Mouse (Mus musculus) right cerebral cortex, postnatal 36 days (tissue): ENCODE data around the gene Gm38392.
"Not testable (repeated sequence)": the region's sequence is repeated elsewhere in the genome, so short reads cannot be mapped to it uniquely, and the experiment has no call there.

ENCODE experiments used
- DNase-seq, 2 experiments: peaks; one replicate each; pipeline ENCODE4 v3.0.0; 2022; ENCODE audit warnings: low spot score in 2 of 2, mixed read lengths in 1 of 2

Gene Gm38392

DNA sequence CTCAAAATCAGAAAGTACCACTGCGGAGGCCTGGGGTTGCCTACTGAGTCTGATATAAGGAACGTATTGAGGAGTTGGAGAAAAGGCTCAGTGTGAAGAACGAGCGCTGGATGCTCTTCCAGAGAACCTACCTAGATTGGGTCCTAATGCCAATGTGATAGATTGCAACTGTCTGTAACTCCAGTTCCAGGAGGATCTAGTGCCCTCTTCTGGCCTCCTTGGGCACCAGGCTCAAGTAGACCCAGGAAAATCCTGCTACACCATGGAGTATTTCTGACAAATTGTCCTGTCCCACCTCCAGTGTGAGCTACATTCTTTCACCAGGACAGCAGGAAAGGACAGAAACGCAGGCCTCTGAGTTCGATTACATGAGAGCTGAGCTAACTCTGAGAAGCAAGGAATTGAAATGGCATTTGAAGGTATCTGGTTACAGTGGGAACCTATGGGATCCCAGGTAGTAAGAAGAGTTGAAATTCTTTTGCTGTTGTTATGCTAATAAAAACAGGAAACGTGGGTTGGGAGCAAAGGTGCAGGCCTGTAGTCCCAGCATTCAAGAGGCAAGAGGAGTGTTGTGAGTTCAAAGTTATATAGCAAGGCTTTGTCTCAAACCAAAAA is 10.4 kb downstream of the Gm38392 start:
- no peak for DNase-seq

DNA sequence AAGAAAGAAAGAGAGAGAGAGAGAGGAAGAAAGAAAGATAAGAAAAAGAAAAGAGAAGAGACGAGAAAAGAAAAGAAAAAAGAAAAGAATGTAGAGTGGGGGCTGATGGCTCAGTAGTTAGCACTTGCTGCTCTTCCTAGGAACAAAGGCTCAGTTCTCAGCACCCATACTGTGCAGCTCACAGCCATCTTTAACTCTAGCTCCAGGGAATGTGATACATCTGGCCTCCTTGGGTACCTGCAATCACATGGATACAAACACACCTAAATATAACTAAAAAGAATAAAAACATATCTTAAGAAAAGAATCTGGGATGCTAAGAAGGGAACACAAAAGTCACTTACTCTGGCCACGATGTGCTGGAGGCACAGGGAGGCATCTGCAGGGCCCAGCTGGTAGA is 10.9 kb downstream of the Gm38392 start:
- no peak for DNase-seq

DNA sequence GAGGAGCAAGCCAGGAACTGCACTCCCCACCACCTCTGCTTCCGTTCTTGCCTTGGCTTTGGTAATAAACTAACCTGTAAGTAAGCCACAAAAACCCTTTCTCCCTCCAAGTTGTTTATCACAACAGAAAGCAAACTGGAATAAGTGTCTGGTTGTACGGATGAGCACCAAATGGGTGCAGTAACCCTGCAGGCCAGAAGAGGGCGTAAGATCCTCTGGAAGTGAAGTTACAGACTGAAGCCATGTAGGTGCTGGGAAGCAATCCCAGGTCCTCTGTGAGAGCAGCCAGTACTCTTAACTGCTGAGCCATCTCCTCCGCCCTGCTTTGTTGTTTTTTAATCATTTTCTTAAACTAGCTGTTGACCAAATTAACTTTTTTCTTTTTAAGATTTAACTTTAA is 13.0 kb downstream of the Gm38392 start:
- no peak for DNase-seq

DNA sequence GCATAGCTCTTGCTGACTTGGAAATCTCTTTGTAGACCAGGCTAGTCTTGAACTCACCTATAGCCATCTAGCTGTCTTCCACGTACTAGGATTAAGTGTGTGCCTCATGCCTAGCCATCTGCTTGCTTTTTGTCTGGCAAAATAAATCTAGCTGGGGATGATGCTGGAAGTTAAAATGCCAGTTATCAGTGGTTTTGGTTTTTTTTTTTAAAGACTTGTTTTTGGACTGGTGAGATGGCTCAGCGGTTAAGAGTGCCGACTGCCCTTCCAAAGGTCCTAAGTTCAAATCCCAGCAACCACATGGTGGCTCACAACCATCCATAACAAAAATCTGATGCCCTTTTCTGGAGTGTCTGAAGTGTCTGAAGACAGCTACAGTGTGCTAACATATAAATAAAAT is 15.2 kb downstream of the Gm38392 start:
- no peak for DNase-seq

DNA sequence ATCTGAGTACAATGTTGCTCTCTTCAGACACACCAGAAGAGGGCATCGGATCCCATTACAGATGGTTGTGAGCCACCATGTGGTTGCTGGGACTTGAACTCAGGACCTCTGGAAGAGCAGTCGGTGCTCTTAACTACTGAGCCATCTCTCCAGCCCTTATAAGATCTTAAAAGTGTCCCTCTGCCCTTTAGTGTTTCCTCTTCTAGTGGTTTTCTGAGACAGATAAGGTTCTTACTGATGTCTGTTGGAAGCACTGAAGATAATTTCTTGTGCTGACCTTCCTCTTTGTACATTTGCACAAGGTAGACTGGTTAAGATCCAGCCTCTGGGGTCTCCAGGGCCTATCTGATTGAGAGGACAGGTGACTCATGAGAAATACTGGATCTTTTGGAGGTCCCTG is 15.7 kb downstream of the Gm38392 start:
- not testable (repeated sequence) for DNase-seq

DNA sequence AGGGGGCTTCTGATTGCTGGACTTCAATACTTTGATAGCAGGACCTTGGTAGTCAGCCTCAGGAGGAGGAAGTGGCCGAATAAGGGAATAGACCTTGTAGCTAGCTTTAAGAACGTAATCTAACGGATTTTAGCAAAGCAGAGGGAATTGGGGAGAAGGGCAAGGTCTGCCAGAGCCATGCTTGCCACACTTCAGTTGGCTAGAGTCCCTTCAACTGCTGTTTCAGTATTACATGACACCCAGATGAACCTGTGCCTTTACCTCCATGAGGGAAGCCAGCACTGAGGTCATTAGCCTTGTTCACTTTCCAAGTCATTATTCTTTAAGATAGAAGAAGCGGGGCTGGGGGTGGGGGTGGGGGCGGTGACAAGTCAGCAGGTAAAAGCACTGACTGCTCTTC is 18.0 kb downstream of the Gm38392 start:
- DNase-seq: no peak

DNA sequence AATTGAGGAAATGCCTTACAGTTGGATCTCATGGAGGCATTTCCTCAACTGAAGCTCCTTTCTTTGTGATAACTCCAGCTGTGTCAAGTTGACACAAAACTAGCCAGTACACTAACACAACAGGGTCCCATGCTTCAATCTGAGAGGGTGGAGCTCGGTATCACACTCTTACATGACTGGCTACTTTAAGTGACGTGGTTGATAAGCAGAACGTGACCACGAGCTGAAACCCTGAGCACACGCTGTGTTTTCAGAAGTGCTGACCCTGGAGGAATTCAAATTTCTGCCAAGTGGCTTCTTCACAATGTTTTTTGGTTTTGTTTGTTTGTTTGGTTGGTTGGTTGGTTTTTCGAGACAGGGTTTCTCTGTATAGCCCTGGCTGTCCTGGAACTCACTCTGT is 19.0 kb downstream of the Gm38392 start:
- DNase-seq: not testable (repeated sequence)

DNA sequence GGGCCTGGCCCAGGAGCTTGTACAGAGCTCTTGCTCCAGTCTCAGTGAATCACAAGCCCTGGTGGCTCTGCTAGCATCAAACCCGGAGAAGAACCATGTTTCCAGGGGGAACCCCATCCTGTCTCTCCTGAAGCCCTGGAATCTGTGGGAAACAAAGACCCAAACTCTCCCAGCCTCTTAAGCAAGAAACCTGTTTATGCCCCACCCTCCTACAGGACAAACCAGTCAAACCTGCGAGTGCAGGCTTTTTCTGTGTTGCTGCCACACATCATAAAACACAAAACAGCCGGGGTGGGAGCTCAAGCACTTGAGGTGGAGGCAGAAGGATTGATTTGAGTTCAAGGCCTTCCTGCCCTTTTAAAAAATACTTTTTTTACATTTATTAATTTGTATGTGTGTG is 24.7 kb downstream of the Gm38392 start:
- DNase-seq: no peak

DNA sequence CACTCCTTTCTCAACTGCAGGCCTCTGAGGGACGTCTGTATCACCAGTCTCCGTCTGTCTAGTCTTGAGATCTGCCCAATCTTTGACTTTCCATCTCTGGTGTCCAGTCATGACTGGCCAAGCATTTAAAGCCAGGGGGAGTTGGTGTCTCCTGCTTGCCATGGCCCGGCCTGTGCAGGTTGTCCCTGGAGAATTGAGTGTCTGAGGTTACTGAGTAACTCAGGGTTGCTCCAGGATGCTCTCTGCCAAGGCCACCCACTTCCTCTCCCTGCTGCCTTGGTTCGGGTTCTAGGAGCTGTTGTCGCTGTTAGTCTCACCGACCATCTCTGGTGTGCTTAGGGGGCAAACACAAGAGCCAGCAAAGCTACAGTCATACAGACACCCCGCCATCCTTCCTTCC is 30.6 kb downstream of the Gm38392 start:
- DNase-seq: no peak

DNA sequence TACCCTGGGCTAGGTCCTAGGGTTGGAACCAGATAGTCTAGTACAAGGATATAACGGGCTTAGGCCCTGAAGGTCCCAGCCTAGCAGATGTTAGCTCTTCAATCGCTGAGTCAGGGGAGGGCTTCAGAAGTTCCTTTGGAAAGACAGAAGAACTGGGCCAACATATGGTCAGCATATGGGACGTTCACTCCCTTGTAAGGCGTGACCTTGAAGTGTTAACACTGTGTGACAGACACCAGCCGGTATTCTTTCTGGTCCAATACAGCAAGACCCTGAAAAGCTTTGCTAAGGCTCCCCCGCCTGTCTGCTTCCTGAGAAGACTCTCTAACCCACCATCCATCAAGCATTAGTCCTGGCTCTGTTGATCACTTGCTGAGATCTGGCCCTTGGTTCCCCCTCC is 31.1 kb downstream of the Gm38392 start:
- DNase-seq: no peak

DNA sequence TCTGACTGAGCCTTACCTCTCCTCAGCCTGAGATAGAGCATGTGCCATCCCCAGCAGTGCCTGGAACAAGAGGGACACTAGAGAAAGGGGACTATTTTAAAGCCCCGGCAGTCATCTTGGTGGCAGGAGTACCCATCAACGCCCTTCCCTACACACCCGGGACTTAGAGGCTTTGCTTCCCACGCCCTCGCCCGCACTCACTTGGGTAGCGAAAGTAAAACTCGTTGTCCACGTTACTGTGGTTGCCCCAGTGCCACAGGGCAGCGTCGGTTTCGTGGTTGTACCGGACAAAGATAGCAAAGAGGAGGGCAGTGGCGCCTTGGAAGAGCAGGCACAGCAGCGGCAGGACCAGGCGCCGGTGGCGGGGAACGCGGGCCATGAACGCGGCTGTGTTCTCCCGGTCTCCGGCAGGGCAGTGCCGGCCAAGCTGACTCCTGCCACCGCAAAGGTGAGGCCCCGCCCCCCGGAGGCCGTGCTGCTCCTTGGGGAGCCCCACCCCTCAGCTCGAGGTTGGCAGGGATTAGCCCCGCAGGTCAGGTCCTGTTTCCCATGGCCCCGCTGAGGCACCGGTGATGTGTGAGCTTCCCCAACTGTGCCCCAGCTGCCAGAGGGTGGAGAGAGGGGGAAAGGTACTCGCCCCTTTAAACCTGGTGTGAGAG is 32.6 kb downstream of the Gm38392 start, which contains the start of gene Rhbg:
TSS of gene Rhbg (minus strand) at position 442 of the 659 bp plus-strand sequence.
- no peak for DNase-seq

DNA sequence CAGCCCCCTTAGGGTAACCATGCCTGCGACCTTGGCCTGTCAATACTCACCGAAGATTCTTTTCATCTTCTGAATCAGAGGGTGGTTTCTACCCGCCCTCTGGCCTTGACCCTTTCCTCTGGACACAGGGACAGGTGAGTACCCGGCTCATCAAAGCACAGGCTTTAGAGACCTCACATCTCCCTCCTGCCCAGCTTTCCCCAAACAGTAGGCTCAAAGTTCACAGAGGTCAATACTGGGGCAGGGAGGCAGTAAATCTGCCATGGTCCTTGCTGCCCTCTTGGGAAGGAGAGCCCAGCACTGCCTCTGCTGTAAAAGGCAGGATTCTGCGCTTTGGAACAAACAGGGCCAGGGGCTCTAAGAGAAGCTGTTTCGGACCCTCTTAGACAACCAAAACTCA is 34.3 kb downstream of the Gm38392 start:
- DNase-seq: no peak

DNA sequence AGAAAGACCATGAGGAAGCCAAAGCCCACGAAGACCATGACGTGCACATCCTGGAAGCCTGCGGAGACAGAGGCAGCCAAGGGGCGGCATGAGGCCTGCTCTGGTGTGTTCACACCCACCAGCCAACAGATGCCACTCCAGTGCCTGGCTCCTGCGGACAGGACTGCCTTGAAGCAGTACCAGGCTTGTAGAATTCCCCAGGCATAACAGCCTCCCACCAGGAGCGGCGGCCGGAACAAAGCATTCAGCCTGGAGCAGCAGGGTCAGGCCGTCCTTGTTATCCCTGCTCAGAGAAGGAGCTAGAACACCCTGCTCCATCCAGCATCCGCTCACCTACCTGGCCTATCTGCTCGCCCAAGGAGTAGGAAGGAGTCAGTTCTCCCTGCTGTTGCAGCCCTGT is 38.6 kb downstream of the Gm38392 start:
- DNase-seq: no peak

DNA sequence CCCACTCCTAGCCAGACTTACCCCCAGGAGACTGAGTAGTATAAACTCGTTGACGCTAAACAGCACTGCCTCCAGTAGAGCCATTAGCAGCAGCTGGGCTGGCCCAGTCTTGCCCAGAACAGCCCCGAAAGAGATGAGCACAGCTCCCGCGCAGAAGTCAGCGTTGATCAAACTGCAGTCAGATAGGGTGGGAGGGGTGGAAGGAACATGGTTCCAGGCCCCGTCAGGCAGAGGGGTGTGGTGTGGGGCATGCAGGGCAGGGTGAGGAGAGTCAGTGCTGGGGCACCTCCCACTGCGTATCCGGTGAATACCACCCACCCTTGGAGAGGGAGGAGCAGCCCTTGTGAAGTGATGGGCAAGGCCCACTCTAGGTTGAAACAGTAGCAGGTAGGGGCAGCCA is 39.3 kb downstream of the Gm38392 start:
- no peak for DNase-seq

DNA sequence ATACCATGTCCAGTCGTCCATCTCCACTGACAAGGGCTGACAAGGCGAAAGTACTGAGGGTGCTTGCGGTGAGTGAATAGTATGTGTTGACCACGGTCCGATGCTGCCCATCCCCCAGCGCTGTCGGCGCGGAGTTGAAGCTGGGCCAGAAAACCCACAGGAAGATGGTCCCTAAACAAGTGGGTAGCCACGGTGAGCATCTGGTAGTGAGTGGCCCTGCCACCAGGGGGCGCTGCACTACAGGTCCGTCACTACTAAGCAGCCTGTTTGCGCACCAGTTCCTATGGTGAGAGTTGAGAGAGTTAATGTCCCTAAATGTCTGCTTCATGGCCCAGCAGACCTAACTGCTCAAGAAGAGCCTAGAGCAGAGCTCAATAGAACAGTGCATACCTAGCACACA is 41.2 kb downstream of the Gm38392 start:
- DNase-seq: no peak

DNA sequence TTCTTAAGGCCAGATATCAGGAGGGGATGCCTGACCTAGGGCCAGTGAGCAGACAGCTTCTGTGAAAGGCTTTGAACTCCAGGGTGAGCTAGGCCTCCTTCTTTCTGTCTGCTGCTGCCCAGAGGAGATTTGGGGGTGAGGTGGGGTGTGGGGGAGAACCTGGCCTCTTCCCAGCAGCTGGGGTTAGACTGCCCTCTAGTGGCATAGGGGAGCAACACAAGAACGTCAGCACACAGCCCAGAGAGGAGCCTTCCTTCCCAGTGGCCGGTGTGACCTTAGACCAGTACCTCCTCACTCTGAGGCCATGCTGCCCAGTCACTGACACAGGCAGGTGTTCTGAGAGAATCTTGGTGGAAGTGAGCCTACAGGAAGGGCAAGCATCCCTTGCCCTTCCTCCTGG is 42.9 kb downstream of the Gm38392 start:
- DNase-seq: no peak

DNA sequence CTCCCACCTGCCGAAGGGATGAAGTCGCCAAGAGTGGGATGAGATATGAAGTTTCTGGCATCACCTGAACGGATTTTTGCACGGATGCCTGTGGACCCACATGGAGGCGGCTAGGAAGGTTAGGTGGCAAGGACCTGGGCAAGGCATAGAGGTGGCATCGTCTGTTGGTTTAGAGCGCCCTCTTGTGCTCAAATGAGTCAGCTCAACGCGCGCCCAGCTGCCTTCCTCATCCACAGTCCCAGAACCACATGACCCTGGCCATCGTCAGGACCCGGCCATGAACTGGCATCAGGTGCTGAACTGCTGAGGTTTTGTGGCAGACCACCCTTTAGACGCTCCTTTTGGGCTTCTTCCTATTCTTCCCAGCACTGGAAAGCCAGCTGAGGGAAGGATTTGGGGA is 44.5 kb downstream of the Gm38392 start:
- DNase-seq: no peak

DNA sequence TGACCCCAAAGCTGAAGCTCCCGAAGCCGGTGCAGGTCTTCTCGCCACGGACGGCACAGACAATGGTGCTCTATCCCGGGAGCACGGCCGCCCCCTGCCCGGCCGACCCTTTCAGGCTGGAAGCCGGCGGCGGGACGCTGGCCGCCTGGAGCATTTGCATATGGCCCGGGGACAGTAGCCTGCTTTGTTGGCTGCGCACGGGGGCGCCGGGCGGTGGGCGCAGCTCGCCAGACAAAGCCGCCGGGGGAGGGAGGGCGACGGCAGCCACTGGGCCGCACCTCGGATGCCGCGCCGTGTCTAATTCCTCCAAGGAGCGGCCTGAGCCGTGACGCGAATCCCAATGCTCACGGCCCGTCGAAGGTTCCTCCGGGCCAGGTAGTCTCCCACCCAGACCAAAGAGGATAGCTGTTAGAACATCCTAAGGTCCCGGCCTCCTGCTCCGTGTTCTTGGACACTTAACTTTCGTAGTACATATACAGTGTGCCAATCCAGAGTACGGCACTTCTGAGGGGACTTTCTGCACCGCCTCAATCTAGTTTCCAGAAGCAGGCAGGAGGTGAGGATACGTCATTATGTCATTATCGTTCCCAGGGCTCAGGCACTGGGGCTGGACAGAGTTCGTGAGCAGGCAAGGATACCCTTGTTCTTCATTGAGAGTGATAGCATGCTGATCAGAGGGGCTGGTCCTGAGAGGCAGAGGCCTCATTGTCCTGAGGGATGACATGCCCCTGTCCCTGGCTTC is 45.8 kb downstream of the Gm38392 start:
- DNase-seq: no peak

DNA sequence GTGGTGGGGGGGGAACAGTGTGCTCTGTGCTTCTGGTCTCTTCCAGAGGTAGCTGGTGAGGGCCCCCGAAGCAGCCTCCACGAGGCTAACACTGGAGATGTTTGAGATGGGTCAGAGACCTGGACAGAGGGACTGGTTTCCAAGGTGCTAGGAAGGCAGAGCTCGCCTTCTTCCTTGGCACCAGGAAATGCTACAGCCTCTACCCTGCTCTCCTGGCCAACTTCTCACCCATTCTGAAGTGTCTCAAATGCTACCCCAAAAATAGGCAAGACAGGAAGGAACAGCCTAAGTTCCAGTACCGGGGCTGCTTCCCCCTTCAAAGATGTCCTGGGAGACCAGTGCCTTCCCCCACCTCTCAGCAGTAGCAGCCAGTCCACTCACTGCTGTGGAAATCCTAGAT is 47.6 kb downstream of the Gm38392 start:
- no peak for DNase-seq

DNA sequence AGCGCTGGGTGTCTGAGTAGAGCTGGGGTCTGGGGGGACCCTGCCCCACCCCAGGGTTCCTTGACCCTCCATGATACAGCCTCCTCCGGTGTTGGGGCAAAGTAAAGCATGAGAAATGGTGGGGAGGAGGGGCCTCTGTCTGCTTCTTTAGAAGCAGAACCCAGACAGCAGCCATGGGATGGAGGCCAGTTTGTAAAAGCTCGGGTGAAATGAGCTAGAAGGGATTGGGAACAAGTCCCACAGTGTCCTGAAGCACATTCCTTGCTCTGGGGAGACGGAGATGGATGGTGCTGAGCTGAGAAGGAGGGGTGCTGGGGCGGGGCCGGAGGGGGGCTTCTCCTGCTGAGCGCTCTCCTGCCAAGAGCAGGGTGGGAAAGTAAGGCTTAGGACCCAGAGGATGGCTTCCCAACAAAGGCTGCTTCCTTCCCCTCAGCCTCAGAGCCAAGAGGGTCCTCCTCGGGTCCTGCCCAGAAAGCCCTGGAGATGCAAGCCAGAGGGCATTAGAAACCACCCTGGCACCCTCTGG is 48.1 kb downstream of the Gm38392 start:
- no peak for DNase-seq

DNA sequence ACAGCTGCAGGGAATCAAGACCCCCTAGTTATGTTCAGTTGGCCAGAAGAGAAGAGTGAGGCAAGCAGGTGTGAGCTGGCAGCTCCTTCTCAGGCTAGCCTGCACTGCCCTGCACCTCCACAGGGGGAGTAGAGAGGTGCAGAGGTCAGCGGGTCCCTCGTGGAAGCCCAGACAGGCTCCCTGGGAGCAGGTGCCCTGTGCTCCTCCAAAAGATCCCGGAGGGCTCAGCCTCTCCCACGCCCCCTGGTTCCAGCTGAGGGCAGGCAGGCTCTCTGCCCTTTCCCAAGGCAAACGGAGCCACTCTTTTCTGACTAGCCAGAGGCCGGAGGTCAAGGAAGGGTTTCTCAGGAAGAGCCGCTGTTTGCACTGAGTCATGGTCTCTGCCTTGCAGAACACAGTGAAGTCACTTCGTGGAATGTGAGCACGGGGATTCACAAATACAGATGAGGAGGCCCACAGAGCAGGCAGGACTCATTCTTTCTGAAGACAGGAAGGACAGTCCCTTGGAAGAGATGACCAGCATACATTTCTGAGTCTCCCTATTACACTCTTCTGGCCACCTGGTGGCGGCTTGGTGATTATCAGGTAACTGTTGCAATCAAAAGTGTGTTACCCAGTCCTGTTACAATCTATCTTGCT is 49.3 kb downstream of the Gm38392 start:
- no peak for DNase-seq

DNA sequence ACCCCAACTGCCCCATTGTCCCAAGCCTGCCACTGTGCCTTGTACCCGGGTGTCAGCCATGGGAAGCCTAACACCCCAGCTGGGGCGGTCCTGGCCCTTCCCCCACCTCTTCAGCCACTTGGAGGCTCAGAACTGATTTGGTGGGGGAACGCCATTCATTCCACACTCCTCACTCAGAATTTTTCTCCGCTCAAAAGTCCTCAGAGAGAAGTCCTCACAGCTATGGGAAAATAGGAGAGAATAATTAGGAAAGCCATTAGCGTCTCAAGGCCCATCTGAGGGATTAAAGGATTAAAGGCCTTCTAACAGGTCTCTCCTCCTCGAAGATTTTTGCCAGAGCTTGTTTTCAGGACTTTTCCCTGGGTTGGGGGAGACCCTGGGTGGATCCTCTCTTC is 49.9 kb downstream of the Gm38392 start:
- no peak for DNase-seq
